Comparison of ENCODE assay signal across 9 mouse cellular contexts in the genomic region with DNA sequence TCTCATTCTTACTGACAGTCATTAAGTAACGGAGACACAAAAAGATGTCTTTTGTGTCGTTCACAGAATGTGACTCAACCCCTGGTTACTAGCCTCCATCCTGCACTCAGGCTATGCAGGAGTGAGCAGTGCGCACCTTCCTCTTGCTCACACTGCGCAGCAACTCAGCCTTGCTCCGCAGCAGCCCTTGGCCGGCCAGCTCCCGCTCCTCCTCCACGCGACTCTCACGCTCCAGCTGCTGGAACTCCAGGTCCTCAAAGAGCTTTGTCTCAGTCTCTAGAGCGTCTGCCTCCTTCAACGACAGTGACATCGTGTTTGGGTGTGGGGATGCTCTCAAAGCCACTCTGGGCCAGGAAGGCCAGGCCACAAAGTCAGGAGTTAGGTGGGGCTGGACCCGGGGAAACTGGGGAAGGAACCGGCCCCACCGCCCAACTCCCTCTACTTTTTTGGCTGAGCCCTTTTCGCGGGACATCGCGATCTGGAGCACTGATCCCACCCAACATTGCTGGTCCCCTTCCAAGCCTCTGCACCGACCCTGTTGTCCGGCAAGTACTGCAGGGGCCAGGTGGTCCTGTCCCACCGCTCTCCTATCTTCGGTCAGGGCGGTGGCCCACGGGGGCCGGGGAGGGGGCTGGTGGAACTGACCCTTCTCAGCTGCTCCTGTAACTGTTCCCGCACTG. TPM values are rescaled to one million over a fixed set of nuclear protein-coding genes. Genes with fewer than 3 reads are reported as not detected.
DNase-seq lines count a peak whose midpoint lies in the region; ATAC-seq and TF ChIP-seq lines count a peak whose summit lies in the region.
"Had no signal": no experiment of that assay in that cellular context is flagged by ENCODE, and none has a peak within 500 bp of the region (broad histone marks: within the 10 kb centered on the region; RNA-seq: fewer than 3 reads in every experiment).

No protein-coding gene starts in this region.

- no peak for DNase-seq in liver, adult 2 months (ENCODE audit: extremely low read depth, low read depth, low spot score)
- no peak for DNase-seq in liver
- DNase-seq in forebrain, embryonic 11.5 days (ENCODE audit: low spot score): peak; percentile 59
- DNase-seq in intestine, embryonic 14.5 days (ENCODE audit: low spot score): no peak
- no peak for DNase-seq in right cerebral cortex, adult 18-20 months
- DNase-seq in layer of hippocampus, adult 9-11 months: no peak

- TF ChIP-seq POLR2A in liver, adult 2 months (IDR thresholded peaks at IDR 0.05; ENCODE audit: extremely low read depth, insufficient read depth, low read length): no peak

- peak overlapping the region; percentile 37; the same call in 1 of the 2 replicates for H3K9ac ChIP-seq in liver, adult 2 months (ENCODE audit: low read depth, low read length)
- H3K9ac ChIP-seq in forebrain, embryonic 11.5 days (ENCODE audit: low read length): peak overlapping the region; percentile 50
- H3K9ac ChIP-seq in intestine, embryonic 14.5 days (ENCODE audit: low read length): peak overlapping the region; percentile 29
- H3K9ac ChIP-seq in neural tube, embryonic 12.5 days: peak overlapping the region; percentile 42

- no peaks in the 10 kb centered on the region for H3K27me3 ChIP-seq in liver, adult 2 months (ENCODE audit: control insufficient read depth, insufficient read depth, low read length)
- 0 out of 2 replicates have a peak, but pooled peaks cover 2% of the 10 kb centered on the region for H3K27me3 ChIP-seq in forebrain, embryonic 11.5 days (ENCODE audit: control insufficient read depth, insufficient read depth, low read length)
- H3K27me3 ChIP-seq in intestine, embryonic 14.5 days (replicated peaks; ENCODE audit: control insufficient read depth, insufficient read depth, low read length): no peaks in the 10 kb centered on the region
- no peaks in the 10 kb centered on the region for H3K27me3 ChIP-seq in neural tube, embryonic 12.5 days (replicated peaks)

- no peak for TF ChIP-seq CTCF in liver, adult 2 months (IDR thresholded peaks at IDR 0.05; ENCODE audit: low read depth, low read length)

- H3K4me3 ChIP-seq in liver, adult 2 months (ENCODE audit: insufficient read depth, low read depth, low read length): peak overlapping the region; percentile 27; the same call in 1 of the 2 replicates
- peak overlapping the region; percentile 32 for H3K4me3 ChIP-seq in forebrain, embryonic 11.5 days (ENCODE audit: low read depth, low read length)
- peak overlapping the region; percentile 36 for H3K4me3 ChIP-seq in intestine, embryonic 14.5 days (ENCODE audit: low read depth, low read length)
- peak overlapping the region; percentile 25; the same call in 1 of the 2 replicates for H3K4me3 ChIP-seq in neural tube, embryonic 12.5 days

- no peaks in the 10 kb centered on the region for H3K9me3 ChIP-seq in forebrain, embryonic 11.5 days (ENCODE audit: control insufficient read depth, low read length)
- no peaks in the 10 kb centered on the region for H3K9me3 ChIP-seq in intestine, embryonic 14.5 days (ENCODE audit: control insufficient read depth, low read length)
- H3K9me3 ChIP-seq in neural tube, embryonic 12.5 days: no peaks in the 10 kb centered on the region

- H3K79me2 ChIP-seq in liver, adult 2 months (ENCODE audit: control insufficient read depth, insufficient read depth, low read length): no peaks in the 10 kb centered on the region

- peak; percentile 57 for ATAC-seq in forebrain, embryonic 11.5 days (replicated peaks; ENCODE audit: low FRiP score)
- ATAC-seq in intestine, embryonic 14.5 days (replicated peaks; ENCODE audit: low FRiP score, low TSS enrichment, low read depth): peak; percentile 7; the same call in 1 of the 2 replicates
- ATAC-seq in neural tube, embryonic 12.5 days (ENCODE audit: low FRiP score, low read depth): no peak
- ATAC-seq: activated CD4-positive, CD25-positive, alpha-beta regulatory T cell, adult 4 months had no signal

- H3K4me2 ChIP-seq in forebrain, embryonic 11.5 days (ENCODE audit: low read depth, low read length, severe bottlenecking): peak overlapping the region; percentile 74
- H3K4me2 ChIP-seq in intestine, embryonic 14.5 days (ENCODE audit: low read length): peak overlapping the region; percentile 67
- H3K4me2 ChIP-seq in neural tube, embryonic 12.5 days (replicated peaks): peak overlapping the region; percentile 60

- H3K4me1 ChIP-seq in liver, adult 2 months (ENCODE audit: control insufficient read depth, insufficient read depth, low read length): peaks cover 7% of the 10 kb centered on the region; the same call in 1 of the 2 replicates
- peaks cover 12% of the 10 kb centered on the region for H3K4me1 ChIP-seq in forebrain, embryonic 11.5 days (replicated peaks; ENCODE audit: control insufficient read depth, insufficient read depth, low read length)
- H3K4me1 ChIP-seq in intestine, embryonic 14.5 days (replicated peaks; ENCODE audit: control insufficient read depth, insufficient read depth, low read length): peaks cover 10% of the 10 kb centered on the region; the same call in 1 of the 2 replicates
- peaks cover 21% of the 10 kb centered on the region for H3K4me1 ChIP-seq in neural tube, embryonic 12.5 days

- WGBS in liver, adult 2 months: 44% methylated on average over 28 of the region's 28 CpGs
- 17% methylated on average over 28 of the region's 28 CpGs for WGBS in forebrain, embryonic 11.5 days
- WGBS in intestine, embryonic 14.5 days: 21% methylated on average over 28 of the region's 28 CpGs
- WGBS in neural tube, embryonic 12.5 days: 21% methylated on average over 28 of the region's 28 CpGs

- no peak overlapping the region for H3K27ac ChIP-seq in liver, adult 2 months (replicated peaks; ENCODE audit: insufficient read depth, low read depth, low read length)
- H3K27ac ChIP-seq in forebrain, embryonic 11.5 days (ENCODE audit: low read depth, low read length): no peak overlapping the region
- peak overlapping the region; percentile 5; the same call in 1 of the 2 replicates for H3K27ac ChIP-seq in intestine, embryonic 14.5 days (ENCODE audit: low read depth)
- no peak overlapping the region for H3K27ac ChIP-seq in neural tube, embryonic 12.5 days

- no peaks in the 10 kb centered on the region for H3K36me3 ChIP-seq in liver, adult 2 months (ENCODE audit: control insufficient read depth, insufficient read depth, low read length)
- H3K36me3 ChIP-seq in forebrain, embryonic 11.5 days (ENCODE audit: control insufficient read depth, insufficient read depth, low read length): peaks cover 2% of the 10 kb centered on the region; the same call in 1 of the 2 replicates
- H3K36me3 ChIP-seq in intestine, embryonic 14.5 days (ENCODE audit: control insufficient read depth, insufficient read depth, low read length): peaks cover 52% of the 10 kb centered on the region
- peaks cover 85% of the 10 kb centered on the region for H3K36me3 ChIP-seq in neural tube, embryonic 12.5 days

RNA-seq across cellular contexts. Expression of a gene that starts 27.1 kb away (rescaled TPM):
- 2.2 and 4.6 TPM in 2 replicates for total RNA-seq in liver, adult 2 months (2014; rRNA removed)
- 2.6 and 5.9 TPM in 2 replicates for polyA plus RNA-seq in liver, adult 2 months (2012; rRNA removed)
- polyA plus RNA-seq in forebrain, embryonic 11.5 days (2014; fragmentation: Nextera tagmentation; extraction: Ambion mirVana): 43.5 and 46.0 TPM in 2 replicates
- 21.4 and 22.6 TPM in 2 replicates for polyA plus RNA-seq in intestine, embryonic 14.5 days (2014; fragmentation: Nextera tagmentation; extraction: Ambion mirVana)
- polyA plus RNA-seq in neural tube, embryonic 12.5 days (2016; fragmentation: Nextera tagmentation; extraction: Ambion mirVana): 58.9 and 61.6 TPM in 2 replicates

RNA-seq across cellular contexts. Expression of a gene that starts 34.9 kb away (rescaled TPM):
- 0.34 and 0.37 TPM in 2 replicates for total RNA-seq in liver, adult 2 months (2014; rRNA removed)
- 0.15 and 0.17 TPM in 2 replicates for polyA plus RNA-seq in liver, adult 2 months (2012; rRNA removed)
- polyA plus RNA-seq in forebrain, embryonic 11.5 days (2014; fragmentation: Nextera tagmentation; extraction: Ambion mirVana): not detected in 2 replicates
- not detected in 2 replicates for polyA plus RNA-seq in intestine, embryonic 14.5 days (2014; fragmentation: Nextera tagmentation; extraction: Ambion mirVana)
- not detected in 2 replicates for polyA plus RNA-seq in neural tube, embryonic 12.5 days (2016; fragmentation: Nextera tagmentation; extraction: Ambion mirVana)
- total RNA-seq: hematopoietic stem cell, adult 5-6 weeks had no signal
- polyA plus RNA-seq: activated CD4-positive, CD25-positive, alpha-beta regulatory T cell, adult 4 months had no signal

RNA-seq across cellular contexts. Expression of a gene that starts 59.8 kb away (rescaled TPM):
- total RNA-seq in liver, adult 2 months (2014; rRNA removed): 94.1 and 98.6 TPM in 2 replicates
- polyA plus RNA-seq in liver, adult 2 months (2012; rRNA removed): 32.0 and 33.1 TPM in 2 replicates
- polyA plus RNA-seq in forebrain, embryonic 11.5 days (2014; fragmentation: Nextera tagmentation; extraction: Ambion mirVana): 171 and 185 TPM in 2 replicates
- 188 and 192 TPM in 2 replicates for polyA plus RNA-seq in intestine, embryonic 14.5 days (2014; fragmentation: Nextera tagmentation; extraction: Ambion mirVana)
- polyA plus RNA-seq in neural tube, embryonic 12.5 days (2016; fragmentation: Nextera tagmentation; extraction: Ambion mirVana): 169 and 182 TPM in 2 replicates

RNA-seq across cellular contexts. Expression of a gene that starts 59.8 kb away (rescaled TPM):
- 27.5 and 33.2 TPM in 2 replicates for total RNA-seq in liver, adult 2 months (2014; rRNA removed)
- 24.3 and 33.5 TPM in 2 replicates for polyA plus RNA-seq in liver, adult 2 months (2012; rRNA removed)
- polyA plus RNA-seq in forebrain, embryonic 11.5 days (2014; fragmentation: Nextera tagmentation; extraction: Ambion mirVana): 121 TPM in 2 replicates
- 87.8 and 96.0 TPM in 2 replicates for polyA plus RNA-seq in intestine, embryonic 14.5 days (2014; fragmentation: Nextera tagmentation; extraction: Ambion mirVana)
- polyA plus RNA-seq in neural tube, embryonic 12.5 days (2016; fragmentation: Nextera tagmentation; extraction: Ambion mirVana): 150 and 155 TPM in 2 replicates
